Mouse (Mus musculus): ENCODE measurements at regions not wholly inside any gene's neighbourhood (a gene's known extent, or its start where the extent isn't known, plus 50 kb on each side); places are given as distances from the start of the nearest gene placed in this dataset.

DNA sequence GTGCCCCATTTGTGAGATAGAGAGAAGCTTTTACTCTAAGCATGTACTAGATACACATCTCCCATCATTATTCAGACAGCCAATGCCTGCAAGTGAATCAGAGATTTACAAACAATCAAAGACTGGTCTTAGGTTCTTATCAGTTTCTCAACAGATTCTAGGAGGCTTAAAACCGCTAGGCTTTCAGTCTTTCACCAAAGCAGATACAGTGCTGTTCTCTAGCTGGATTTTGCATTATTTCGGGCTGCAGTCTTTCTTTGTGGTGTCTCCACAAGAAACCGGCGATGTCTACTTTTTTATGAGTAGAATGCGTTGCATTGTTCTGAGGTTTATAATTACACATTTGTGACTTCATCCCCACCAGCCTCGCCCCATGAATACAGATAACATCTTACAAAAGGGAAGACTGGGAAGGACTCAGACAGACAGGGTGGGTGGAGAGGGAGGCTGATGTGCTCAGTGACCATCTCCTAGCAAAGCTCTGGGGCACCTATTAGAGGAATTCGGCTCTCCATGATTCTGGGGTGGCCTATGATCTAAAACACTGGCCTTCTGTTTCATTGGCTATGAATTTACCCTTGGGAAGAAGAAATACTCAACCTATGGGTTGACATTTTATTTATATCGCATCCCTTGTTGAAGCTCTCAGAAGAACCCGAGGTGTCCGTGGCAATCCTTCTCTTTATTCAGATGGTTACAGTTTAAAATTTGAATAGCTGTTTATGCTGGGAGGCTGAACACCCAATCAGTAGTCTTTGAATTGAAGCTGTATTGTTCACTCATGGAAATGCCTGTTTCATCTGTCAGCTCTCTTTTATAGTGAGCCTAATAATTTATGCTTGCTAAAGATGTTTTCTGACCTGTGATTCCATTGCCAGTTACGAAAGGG is 343.8 kb downstream of the Tmem161b start:
- ATAC-seq (ENCODE audit: insufficient number of reproducible peaks, insufficient read depth, low FRiP score, low TSS enrichment): no peak
- no peaks in the 10 kb centered on the region for H3K36me3 ChIP-seq

GRCm38 (mm10) chr13:84566533-84566832 is 344.4 kb downstream of the Tmem161b start:
- no peaks in the 10 kb centered on the region for H3K27me3 ChIP-seq
- H3K4me1 ChIP-seq: no peaks in the 10 kb centered on the region
- no peaks in the 10 kb centered on the region for H3K9me3 ChIP-seq
- WGBS: 80% methylated on average over 6 of the region's 6 CpGs
- no peak overlapping the region for H3K4me2 ChIP-seq (replicated peaks)
- H3K4me3 ChIP-seq: no peak overlapping the region
- H3K36me3 ChIP-seq: no peaks in the 10 kb centered on the region
- no peak for ATAC-seq (ENCODE audit: insufficient number of reproducible peaks, insufficient read depth, low FRiP score, low TSS enrichment)
- no peak overlapping the region for H3K27ac ChIP-seq
- no peak overlapping the region for H3K9ac ChIP-seq

More for the DNA sequence above, 343.8 kb downstream of the Tmem161b start:
- no peak overlapping the region for H3K4me3 ChIP-seq
- no peaks in the 10 kb centered on the region for H3K9me3 ChIP-seq
- H3K27me3 ChIP-seq: no peaks in the 10 kb centered on the region
- no peaks in the 10 kb centered on the region for H3K4me1 ChIP-seq
- WGBS: 85% methylated on average over 11 of the region's 11 CpGs
- H3K27ac ChIP-seq: no peak overlapping the region
- H3K9ac ChIP-seq: no peak overlapping the region
- no peak overlapping the region for H3K4me2 ChIP-seq (replicated peaks)

- no peak overlapping the region for H3K9ac ChIP-seq
- no peaks in the 10 kb centered on the region for H3K36me3 ChIP-seq
- H3K27ac ChIP-seq: no peak overlapping the region
- no peak for ATAC-seq (ENCODE audit: insufficient number of reproducible peaks, insufficient read depth, low FRiP score, low TSS enrichment)
- no peaks in the 10 kb centered on the region for H3K9me3 ChIP-seq
- no peaks in the 10 kb centered on the region for H3K4me1 ChIP-seq
- H3K27me3 ChIP-seq: no peaks in the 10 kb centered on the region
- no peak overlapping the region for H3K4me2 ChIP-seq (replicated peaks)
- H3K4me3 ChIP-seq: no peak overlapping the region
Observed at GRCm38 (mm10) chr13:84569371-84569770, 347.3 kb downstream of the Tmem161b start.

- 87% methylated on average over 2 of the region's 2 CpGs for whole genome bisulfite sequencing
- H3K9ac ChIP-seq: no peak overlapping the region
- H3K9me3 ChIP-seq: no peaks in the 10 kb centered on the region
- H3K4me1 ChIP-seq: no peaks in the 10 kb centered on the region
- no peak overlapping the region for H3K4me3 ChIP-seq
- no peaks in the 10 kb centered on the region for H3K36me3 ChIP-seq
- no peak for ATAC-seq (ENCODE audit: insufficient number of reproducible peaks, insufficient read depth, low FRiP score, low TSS enrichment)
- no peak overlapping the region for H3K27ac ChIP-seq
- no peak overlapping the region for H3K4me2 ChIP-seq (replicated peaks)
- no peaks in the 10 kb centered on the region for H3K27me3 ChIP-seq
Observed at GRCm38 (mm10) chr13:84570206-84570605, 348.1 kb downstream of the Tmem161b start.

DNA sequence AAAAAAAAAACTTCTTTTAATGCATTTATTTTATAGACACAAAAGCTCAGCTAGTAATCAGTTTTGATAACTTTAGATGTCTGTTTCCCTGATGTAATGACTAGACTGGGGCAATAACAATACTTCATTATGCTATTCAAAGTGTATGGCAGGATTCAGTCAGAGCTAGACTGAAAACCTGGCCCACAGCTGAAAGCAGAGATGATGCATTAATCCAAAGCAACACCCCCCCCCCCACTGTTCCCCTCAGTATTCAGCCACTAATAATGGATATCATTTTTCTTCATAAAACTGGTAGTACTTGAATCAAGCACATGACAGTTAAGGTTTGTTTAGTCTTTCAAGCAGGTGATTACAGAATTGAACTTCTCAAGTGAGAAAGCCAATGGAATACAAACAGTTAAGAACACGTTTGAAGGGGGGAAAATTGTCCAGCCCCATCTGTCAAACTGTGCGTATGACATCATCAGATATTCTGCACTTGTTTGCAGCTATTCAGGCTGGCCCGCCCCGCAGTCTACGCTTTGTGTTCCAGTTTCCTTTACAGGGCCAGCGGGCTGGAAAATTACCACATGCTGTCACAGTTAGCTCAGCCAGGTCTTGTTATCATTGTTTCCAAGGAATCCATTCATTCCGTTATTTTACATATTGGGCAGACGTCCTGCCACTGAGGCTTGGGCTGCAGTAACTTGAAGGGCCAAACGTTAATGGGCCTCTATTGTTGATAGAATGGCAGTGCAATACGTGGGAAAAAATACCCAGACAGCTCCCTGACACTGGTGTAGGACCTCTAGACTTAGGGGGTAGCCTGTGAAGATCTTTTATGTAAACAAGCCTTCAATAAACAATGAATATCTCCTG is 349.1 kb downstream of the Tmem161b start:
- Histone ChIP-seq H3K4me3 (no peak overlapping the region), H3K4me2 (replicated peaks) (no peak overlapping the region), H3K36me3 (no peaks in the 10 kb centered on the region), H3K9me3 (no peaks in the 10 kb centered on the region), H3K9ac (no peak overlapping the region), H3K27ac (no peak overlapping the region), H3K27me3 (no peaks in the 10 kb centered on the region), H3K4me1 (no peaks in the 10 kb centered on the region)
- 33% methylated on average over 10 of the region's 10 CpGs for WGBS
- ATAC-seq (ENCODE audit: insufficient number of reproducible peaks, insufficient read depth, low FRiP score, low TSS enrichment): peak; percentile 88

GRCm38 (mm10) chr13:84571845-84572193 is 349.7 kb downstream of the Tmem161b start:
- Histone ChIP-seq H3K27ac (no peak overlapping the region), H3K9me3 (no peaks in the 10 kb centered on the region), H3K4me1 (no peaks in the 10 kb centered on the region), H3K36me3 (no peaks in the 10 kb centered on the region), H3K4me2 (replicated peaks) (no peak overlapping the region), H3K27me3 (no peaks in the 10 kb centered on the region), H3K4me3 (no peak overlapping the region), H3K9ac (no peak overlapping the region)
- WGBS: 84% methylated on average over 3 of the region's 3 CpGs
- ATAC-seq (ENCODE audit: insufficient number of reproducible peaks, insufficient read depth, low FRiP score, low TSS enrichment): no peak

DNA sequence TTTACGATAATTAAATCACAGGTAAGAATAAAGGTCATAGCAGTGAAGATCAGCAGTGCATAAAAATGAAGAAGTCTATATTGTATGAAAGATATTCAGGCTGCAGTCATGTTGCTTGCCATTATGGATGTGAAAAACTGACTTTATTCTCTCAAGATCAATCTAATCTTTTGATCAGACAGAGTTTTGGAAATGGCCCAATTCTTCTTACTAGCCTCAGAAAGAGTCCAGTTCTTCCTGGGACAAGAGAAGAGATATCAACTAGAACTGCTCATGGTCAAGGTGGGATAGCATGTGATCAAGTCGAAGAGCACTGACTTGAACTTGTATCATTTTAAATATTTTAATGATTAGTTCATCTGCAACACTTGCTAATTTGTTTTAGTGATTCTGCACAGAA is 350.1 kb downstream of the Tmem161b start:
- no peaks in the 10 kb centered on the region for H3K4me1 ChIP-seq
- H3K27ac ChIP-seq: no peak overlapping the region
- H3K9ac ChIP-seq: no peak overlapping the region
- no peak overlapping the region for H3K4me2 ChIP-seq (replicated peaks)
- H3K27me3 ChIP-seq: no peaks in the 10 kb centered on the region
- ATAC-seq (ENCODE audit: insufficient number of reproducible peaks, insufficient read depth, low FRiP score, low TSS enrichment): no peak
- WGBS: 86% methylated on average over 2 of the region's 2 CpGs
- no peak overlapping the region for H3K4me3 ChIP-seq
- H3K36me3 ChIP-seq: no peaks in the 10 kb centered on the region
- H3K9me3 ChIP-seq: no peaks in the 10 kb centered on the region

DNA sequence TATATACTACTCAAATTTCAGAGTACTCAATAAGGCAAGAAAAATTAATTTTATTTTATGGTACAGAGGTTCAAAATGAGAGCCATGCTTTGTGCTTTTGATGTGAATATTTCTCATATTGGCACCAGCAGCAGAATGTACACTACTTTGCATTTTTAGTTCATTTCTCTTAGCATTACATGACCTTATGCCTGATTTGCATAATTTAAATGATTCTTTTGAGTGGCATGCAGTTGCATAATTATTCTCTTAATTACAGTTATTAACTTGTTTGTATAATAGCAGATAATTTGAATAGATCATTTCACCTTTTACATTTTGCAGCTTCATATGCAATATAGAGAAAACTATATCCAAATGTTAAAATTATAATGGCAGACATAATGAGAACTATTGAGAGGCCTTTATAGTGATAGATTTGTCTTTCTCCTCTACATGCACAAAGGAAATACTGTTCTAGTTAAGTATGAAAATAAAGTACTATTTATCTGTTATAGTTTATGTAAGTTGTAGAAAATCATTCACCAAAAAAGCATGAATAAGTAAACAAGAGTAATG is 374.6 kb downstream of the Tmem161b start:
- H3K4me3 ChIP-seq: no peak overlapping the region
- no peak overlapping the region for H3K4me2 ChIP-seq (replicated peaks)
- no peak for ATAC-seq (ENCODE audit: insufficient number of reproducible peaks, insufficient read depth, low FRiP score, low TSS enrichment)
- H3K9me3 ChIP-seq: no peaks in the 10 kb centered on the region
- H3K27me3 ChIP-seq: no peaks in the 10 kb centered on the region
- H3K27ac ChIP-seq: no peak overlapping the region
- no peaks in the 10 kb centered on the region for H3K4me1 ChIP-seq
- no peak overlapping the region for H3K9ac ChIP-seq
- H3K36me3 ChIP-seq: no peaks in the 10 kb centered on the region

- no peak for ATAC-seq (ENCODE audit: insufficient number of reproducible peaks, insufficient read depth, low FRiP score, low TSS enrichment)
- no peak overlapping the region for H3K4me2 ChIP-seq (replicated peaks)
- no peak overlapping the region for H3K9ac ChIP-seq
- no peak overlapping the region for H3K4me3 ChIP-seq
- H3K9me3 ChIP-seq: no peaks in the 10 kb centered on the region
- no peak overlapping the region for H3K27ac ChIP-seq
- H3K27me3 ChIP-seq: no peaks in the 10 kb centered on the region
- 97% methylated on average over 1 of the region's 1 CpGs for WGBS
- no peaks in the 10 kb centered on the region for H3K36me3 ChIP-seq
- no peaks in the 10 kb centered on the region for H3K4me1 ChIP-seq
Observed at GRCm38 (mm10) chr13:84602612-84603011, 380.5 kb downstream of the Tmem161b start.

DNA sequence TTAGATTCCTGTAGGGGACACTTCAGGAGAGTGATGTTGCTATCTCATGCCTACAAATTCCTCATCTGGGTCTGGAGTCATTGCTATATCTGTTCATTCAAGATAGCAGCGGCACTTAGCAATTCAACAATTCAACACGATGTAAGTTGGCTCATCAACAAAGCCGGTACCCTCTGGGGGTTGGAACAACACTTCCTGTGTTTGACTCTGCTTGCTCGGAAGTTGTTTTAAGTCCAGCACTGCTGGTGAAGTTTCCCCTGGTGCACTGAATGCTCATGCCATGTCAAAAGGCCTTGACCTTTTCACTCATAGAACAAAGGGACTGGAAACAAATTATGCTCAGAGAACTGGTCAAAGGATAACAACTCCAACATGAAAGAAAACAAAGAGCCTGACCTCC is 390.4 kb downstream of the Tmem161b start:
- no peaks in the 10 kb centered on the region for H3K9me3 ChIP-seq
- WGBS: 10% methylated on average over 4 of the region's 4 CpGs
- H3K27me3 ChIP-seq: no peaks in the 10 kb centered on the region
- no peak overlapping the region for H3K9ac ChIP-seq
- H3K4me1 ChIP-seq: no peaks in the 10 kb centered on the region
- H3K36me3 ChIP-seq: no peaks in the 10 kb centered on the region
- no peak overlapping the region for H3K27ac ChIP-seq
- no peak overlapping the region for H3K4me2 ChIP-seq (replicated peaks)
- no peak for ATAC-seq (ENCODE audit: insufficient number of reproducible peaks, insufficient read depth, low FRiP score, low TSS enrichment)
- H3K4me3 ChIP-seq: no peak overlapping the region

DNA sequence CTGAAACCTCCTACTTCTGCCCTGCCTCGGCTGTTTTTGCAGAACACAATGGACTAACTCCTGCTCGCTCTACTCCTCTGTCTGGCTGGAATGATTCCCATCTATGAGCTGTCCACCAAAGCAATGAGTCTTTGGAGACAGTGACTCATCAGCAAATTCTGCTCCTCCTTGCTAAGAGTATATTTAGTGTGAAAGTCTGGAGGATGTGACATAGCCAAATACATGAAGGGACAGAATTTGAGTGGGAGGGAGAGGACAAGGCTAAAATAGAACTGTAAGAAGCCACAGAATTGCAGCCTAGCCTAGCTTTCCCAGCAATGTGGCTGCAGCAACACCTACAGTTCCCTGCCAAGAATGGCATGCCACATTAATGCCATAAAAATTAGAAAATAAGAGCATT is 390.9 kb downstream of the Tmem161b start:
- WGBS: 20% methylated on average over 2 of the region's 2 CpGs
- Histone ChIP-seq H3K27me3 (no peaks in the 10 kb centered on the region), H3K27ac (no peak overlapping the region), H3K4me3 (no peak overlapping the region), H3K4me1 (no peaks in the 10 kb centered on the region), H3K9me3 (no peaks in the 10 kb centered on the region), H3K9ac (no peak overlapping the region), H3K36me3 (no peaks in the 10 kb centered on the region), H3K4me2 (replicated peaks) (no peak overlapping the region)
- no peak for ATAC-seq (ENCODE audit: insufficient number of reproducible peaks, insufficient read depth, low FRiP score, low TSS enrichment)

GRCm38 (mm10) chr13:84624691-84625090 is 402.6 kb downstream of the Tmem161b start:
- H3K27ac ChIP-seq: no peak overlapping the region

More at GRCm38 (mm10) chr13:84624691-84625090, 402.6 kb downstream of the Tmem161b start:
- H3K4me1 ChIP-seq: no peaks in the 10 kb centered on the region
- WGBS: 85% methylated on average over 5 of the region's 5 CpGs
- H3K4me2 ChIP-seq (replicated peaks): no peak overlapping the region
- no peaks in the 10 kb centered on the region for H3K27me3 ChIP-seq
- no peaks in the 10 kb centered on the region for H3K9me3 ChIP-seq
- no peak overlapping the region for H3K9ac ChIP-seq
- no peak for ATAC-seq (ENCODE audit: insufficient number of reproducible peaks, insufficient read depth, low FRiP score, low TSS enrichment)
- H3K36me3 ChIP-seq: no peaks in the 10 kb centered on the region
- no peak overlapping the region for H3K4me3 ChIP-seq

All from embryonic facial prominence, embryonic 12.5 days (tissue).